Mouse (Mus musculus) intestine, embryonic 14.5 days (tissue): Measurements from ENCODE around the gene Lbr. TPM values are rescaled to one million over a fixed set of nuclear protein-coding genes. Genes with fewer than 3 reads are reported as not detected.
A peak's percentile ranks its signal among the peaks of the same experiment; 100 is the strongest.

Experiments used
- ATAC-seq: fragments of 200-750 bp; cut with Nextera tagmentation; replicated peaks from 2 replicates; pipeline ENCODE4 v1.8.0; 2017; ENCODE audit warnings: low read depth, moderate number of reproducible peaks, moderate TSS enrichment, moderate library complexity; ENCODE audit not compliant: low FRiP score, low TSS enrichment
- DNase-seq: peaks from one replicate; pipeline ENCODE4 v3.0.0-alpha.2; 2018; ENCODE audit warnings: low spot score
- H3K27ac ChIP-seq: fragments of 300-500 bp; sonication (generic); 2 replicates; pipeline ENCODE4 v1.5.1; 2014; ENCODE audit warnings: low read depth, mild to moderate bottlenecking, control low read depth
- H3K27me3 ChIP-seq: fragments of 300-500 bp; sonication (generic); replicated peaks from 2 replicates; pipeline ENCODE4 v1.6.1; 2014; ENCODE audit warnings: low read length, control low read depth; ENCODE audit not compliant: control insufficient read depth, insufficient read depth
- H3K36me3 ChIP-seq: fragments of 300-500 bp; sonication (generic); 2 replicates; pipeline ENCODE4 v1.6.1; 2014; ENCODE audit warnings: low read length, control low read depth; ENCODE audit not compliant: control insufficient read depth, insufficient read depth
- H3K4me1 ChIP-seq: fragments of 300-500 bp; sonication (generic); replicated peaks from 2 replicates; pipeline ENCODE4 v1.6.1; 2014; ENCODE audit warnings: low read length, control low read depth, mixed read lengths; ENCODE audit not compliant: control insufficient read depth, insufficient read depth
- H3K4me2 ChIP-seq: fragments of 300-500 bp; sonication (generic); 2 replicates; pipeline ENCODE4 v1.6.1; 2014; ENCODE audit warnings: low read length
- H3K4me3 ChIP-seq: fragments of 300-500 bp; sonication (generic); 2 replicates; pipeline ENCODE4 v1.5.1; 2014; ENCODE audit warnings: low read depth, low read length, control low read depth, mixed read lengths
- H3K9ac ChIP-seq: fragments of 300-500 bp; sonication (generic); 2 replicates; pipeline ENCODE4 v1.6.1; 2014; ENCODE audit warnings: mild to moderate bottlenecking, low read length
- H3K9me3 ChIP-seq: fragments of 300-500 bp; sonication (generic); 2 replicates; pipeline ENCODE4 v1.6.1; 2016; ENCODE audit warnings: low read length, control low read depth; ENCODE audit not compliant: control insufficient read depth
- WGBS: fragments of 180-500 bp; shearing (Covaris S2); extraction: QIAGEN DNeasy Blood & Tissue Kit; methylation state at CpG from one replicate; pipeline ENCODE4 v1.1.7; 2014; 5-methylcytosine and 5-hydroxymethylcytosine counted together
- polyA plus RNA-seq: library from polyadenylated mRNA; unstranded; fragments of >200 nt; fragmentation: Nextera tagmentation; extraction: Ambion mirVana; gene quantifications from 2 replicates; pipeline ENCODE4 v1.2.1, GENCODE M21; 2014

Lbr gene
- polyA plus RNA-seq, 1 experiment from 2014 or later, result 157 TPM

GRCm38 (mm10) chr1:181833143-181833542 lies 9.7 kb downstream of the Lbr start:
- Histone ChIP-seq H3K9me3 (no peaks in the 10 kb centered on the region), H3K36me3 (peaks cover 84% of the 10 kb centered on the region), H3K9ac (no peak overlapping the region), H3K4me3 (no peak overlapping the region), H3K27ac (no peak overlapping the region), H3K4me2 (no peak overlapping the region), H3K4me1 (no peaks in the 10 kb centered on the region), H3K27me3 (no peaks in the 10 kb centered on the region)
- DNase-seq (no peak), ATAC-seq (no peak)
- 79% methylated on average over 6 of the region's 6 CpGs for WGBS

- 93% methylated on average over 5 of the region's 5 CpGs for WGBS
Observed at GRCm38 (mm10) chr1:181832720-181833119, 10.1 kb downstream of the Lbr start.

GRCm38 (mm10) chr1:181828365-181828764 lies 14.5 kb downstream of the Lbr start:
- Histone ChIP-seq H3K27me3 (no peaks in the 10 kb centered on the region), H3K36me3 (peaks cover 92% of the 10 kb centered on the region), H3K4me3 (no peak overlapping the region), H3K9me3 (no peaks in the 10 kb centered on the region), H3K4me1 (no peaks in the 10 kb centered on the region), H3K4me2 (no peak overlapping the region), H3K9ac (no peak overlapping the region), H3K27ac (no peak overlapping the region)
- ATAC-seq, result no peak
- no peak for DNase-seq
- 89% methylated on average over 5 of the region's 5 CpGs for WGBS

More at GRCm38 (mm10) chr1:181832720-181833119, 10.1 kb downstream of the Lbr start:
- Histone ChIP-seq H3K9ac (no peak overlapping the region), H3K27me3 (no peaks in the 10 kb centered on the region), H3K27ac (no peak overlapping the region), H3K4me1 (no peaks in the 10 kb centered on the region), H3K9me3 (no peaks in the 10 kb centered on the region), H3K4me2 (no peak overlapping the region), H3K36me3 (peaks cover 87% of the 10 kb centered on the region), H3K4me3 (no peak overlapping the region)
- DNase-seq (no peak), ATAC-seq (no peak)

- Histone ChIP-seq H3K4me3 (no peak overlapping the region), H3K9me3 (no peaks in the 10 kb centered on the region), H3K27me3 (no peaks in the 10 kb centered on the region), H3K36me3 (peaks cover 93% of the 10 kb centered on the region), H3K27ac (no peak overlapping the region), H3K9ac (no peak overlapping the region), H3K4me1 (no peaks in the 10 kb centered on the region), H3K4me2 (no peak overlapping the region)
- no peak for DNase-seq
- ATAC-seq, result no peak
- WGBS, result 93% methylated on average over 7 of the region's 7 CpGs
Observed at GRCm38 (mm10) chr1:181826716-181827115, 16.1 kb downstream of the Lbr start.

GRCm38 (mm10) chr1:181811481-181812223 lies 31.2 kb downstream of the Lbr start:
- ATAC-seq, result no peak
- Histone ChIP-seq H3K36me3 (peaks cover 31% of the 10 kb centered on the region), H3K9ac (no peak overlapping the region), H3K27me3 (no peaks in the 10 kb centered on the region), H3K9me3 (no peaks in the 10 kb centered on the region), H3K4me3 (no peak overlapping the region), H3K4me2 (no peak overlapping the region), H3K4me1 (no peaks in the 10 kb centered on the region), H3K27ac (no peak overlapping the region)
- DNase-seq, result no peak
- WGBS, result 83% methylated on average over 18 of the region's 18 CpGs

- H3K36me3 ChIP-seq, result no peaks in the 10 kb centered on the region
- 82% methylated on average over 4 of the region's 4 CpGs for WGBS
- no peaks in the 10 kb centered on the region for H3K9me3 ChIP-seq
- H3K4me3 ChIP-seq, result no peak overlapping the region
- no peaks in the 10 kb centered on the region for H3K4me1 ChIP-seq
- H3K27ac ChIP-seq, result no peak overlapping the region
- no peak overlapping the region for H3K9ac ChIP-seq
- no peaks in the 10 kb centered on the region for H3K27me3 ChIP-seq
- ATAC-seq (no peak), DNase-seq (no peak)
- no peak overlapping the region for H3K4me2 ChIP-seq
Observed at GRCm38 (mm10) chr1:181800667-181801066, 42.2 kb downstream of the Lbr start.

- Histone ChIP-seq H3K4me2 (no peak overlapping the region), H3K36me3 (no peaks in the 10 kb centered on the region), H3K4me1 (no peaks in the 10 kb centered on the region), H3K9ac (no peak overlapping the region), H3K27ac (no peak overlapping the region), H3K9me3 (no peaks in the 10 kb centered on the region), H3K4me3 (no peak overlapping the region), H3K27me3 (no peaks in the 10 kb centered on the region)
- 81% methylated on average over 3 of the region's 3 CpGs for WGBS
- ATAC-seq, result no peak
- no peak for DNase-seq
Observed at GRCm38 (mm10) chr1:181799911-181800310, 42.9 kb downstream of the Lbr start.

GRCm38 (mm10) chr1:181793541-181793940 lies 49.3 kb downstream of the Lbr start:
- H3K4me2 ChIP-seq, result no peak overlapping the region
- peaks cover 5% of the 10 kb centered on the region; the same call in 1 of the 2 replicates for H3K4me1 ChIP-seq
- ATAC-seq (no peak), DNase-seq (no peak)
- H3K4me3 ChIP-seq, result no peak overlapping the region
- H3K36me3 ChIP-seq, result no peaks in the 10 kb centered on the region
- 27% methylated on average over 2 of the region's 2 CpGs for WGBS
- no peak overlapping the region for H3K9ac ChIP-seq
- H3K27me3 ChIP-seq, result no peaks in the 10 kb centered on the region
- H3K9me3 ChIP-seq, result no peaks in the 10 kb centered on the region
- 0 out of 2 replicates have a peak overlapping the region, but pooled peaks have one; percentile 38 for H3K27ac ChIP-seq

- Histone ChIP-seq H3K9ac (no peak overlapping the region), H3K27ac (no peak overlapping the region), H3K4me3 (no peak overlapping the region), H3K36me3 (no peaks in the 10 kb centered on the region), H3K4me1 (peaks cover 5% of the 10 kb centered on the region; the same call in 1 of the 2 replicates), H3K9me3 (no peaks in the 10 kb centered on the region; the same call in 1 of the 2 replicates), H3K4me2 (no peak overlapping the region), H3K27me3 (no peaks in the 10 kb centered on the region)
- ATAC-seq (no peak), DNase-seq (no peak)
- WGBS, result 54% methylated on average over 6 of the region's 6 CpGs
Observed at GRCm38 (mm10) chr1:181789952-181790351, 52.9 kb downstream of the Lbr start.
